Mouse (Mus musculus) bone marrow, adult 2 months (tissue): ENCODE measurements around the gene Ces1a. TPM values are rescaled to one million over a fixed set of nuclear protein-coding genes. Genes with fewer than 3 reads are reported as not detected.

Source experiments
- H3K27ac ChIP-seq: fragments of 200-500 bp; 2 replicates; pipeline ENCODE4 v1.5.1; 2012; ENCODE audit warnings: low read depth, mild to moderate bottlenecking, control low read depth, inconsistent platforms, low read length; ENCODE audit not compliant: control insufficient read depth, poor library complexity, insufficient read depth
- H3K4me1 ChIP-seq: fragments of 200-500 bp; 2 replicates; pipeline ENCODE4 v1.6.1; 2011; ENCODE audit warnings: low read length; ENCODE audit not compliant: control insufficient read depth, insufficient read depth
- H3K4me3 ChIP-seq: fragments of 200-500 bp; replicated peaks from 2 replicates; pipeline ENCODE3; 2011; ENCODE audit warnings: mild to moderate bottlenecking, low read depth, low read length, control low read depth; ENCODE audit not compliant: control insufficient read depth
- CTCF ChIP-seq: fragments of 200-500 bp; IDR thresholded peaks from 2 replicates; pipeline ENCODE4 v1.5.1; 2011; ENCODE audit warnings: low read length, control low read depth; ENCODE audit not compliant: control insufficient read depth, insufficient read depth
- POLR2A ChIP-seq: fragments of 200-500 bp; IDR thresholded peaks from 2 replicates; pipeline ENCODE4 v1.6.1; 2011; ENCODE audit warnings: low read depth, mild to moderate bottlenecking, control low read depth, low read length, borderline replicate concordance; ENCODE audit not compliant: control insufficient read depth
- WGBS: fragments of 180-500 bp; shearing (Covaris S2); methylation state at CpG from one replicate; pipeline ENCODE4 v1.1.7; 2018; 5-methylcytosine and 5-hydroxymethylcytosine counted together
- polyA plus RNA-seq: library from polyadenylated mRNA; stranded (reverse); fragments of >200 nt; gene quantifications from 2 replicates; pipeline ENCODE4 v1.2.4, GENCODE M21; 2011; ENCODE audit warnings: low replicate concordance; ENCODE audit not compliant: missing spikeins, insufficient read depth, insufficient read length

Ces1a gene
- polyA plus RNA-seq, 1 experiment = not detected

- no peak overlapping the region for H3K4me3 ChIP-seq
- H3K27ac ChIP-seq = no peak overlapping the region
- 19% methylated on average over 2 of the region's 2 CpGs for WGBS
- no peaks in the 10 kb centered on the region for H3K4me1 ChIP-seq
- TF ChIP-seq POLR2A (no peak), CTCF (peak; percentile 20; the same call in 1 of the 2 replicates)
Measured at GRCm38 (mm10) chr8:93059185-93059584, 11.2 kb upstream of the Ces1a start.

- TF ChIP-seq CTCF = no peak
- no peak for TF ChIP-seq POLR2A
- H3K4me3 ChIP-seq = no peak overlapping the region
- H3K27ac ChIP-seq = no peak overlapping the region
- H3K4me1 ChIP-seq = no peaks in the 10 kb centered on the region
- WGBS = 44% methylated on average over 2 of the region's 2 CpGs
Measured at GRCm38 (mm10) chr8:93055238-93055637, 7.2 kb upstream of the Ces1a start.

GRCm38 (mm10) chr8:93048510-93049416 is 771 bp upstream of the Ces1a start:
- Histone ChIP-seq H3K4me3 (no peak overlapping the region), H3K4me1 (no peaks in the 10 kb centered on the region), H3K27ac (no peak overlapping the region)
- TF ChIP-seq CTCF = no peak
- TF ChIP-seq POLR2A = no peak
- whole genome bisulfite sequencing = 48% methylated on average over 4 of the region's 4 CpGs

GRCm38 (mm10) chr8:93043083-93043482 is 4.9 kb downstream of the Ces1a start:
- no peaks in the 10 kb centered on the region for H3K4me1 ChIP-seq
- no peak for TF ChIP-seq CTCF
- H3K27ac ChIP-seq = no peak overlapping the region
- H3K4me3 ChIP-seq = no peak overlapping the region
- WGBS = 58% methylated on average over 1 of the region's 1 CpGs

GRCm38 (mm10) chr8:93040776-93041567 is 7.0 kb downstream of the Ces1a start:
- Histone ChIP-seq H3K4me1 (no peaks in the 10 kb centered on the region), H3K27ac (no peak overlapping the region), H3K4me3 (no peak overlapping the region)
- TF ChIP-seq CTCF (no peak), POLR2A (no peak)
- WGBS = 67% methylated on average over 4 of the region's 4 CpGs

- Histone ChIP-seq H3K27ac (no peak overlapping the region), H3K4me1 (no peaks in the 10 kb centered on the region), H3K4me3 (no peak overlapping the region)
- WGBS = 73% methylated on average over 2 of the region's 2 CpGs
- no peak for TF ChIP-seq CTCF
- TF ChIP-seq POLR2A = no peak
Measured at GRCm38 (mm10) chr8:93040256-93040655, 7.7 kb downstream of the Ces1a start.

GRCm38 (mm10) chr8:93038831-93039230 is 9.2 kb downstream of the Ces1a start:
- WGBS = 34% methylated on average over 2 of the region's 2 CpGs
- no peaks in the 10 kb centered on the region for H3K4me1 ChIP-seq
- no peak overlapping the region for H3K27ac ChIP-seq
- no peak for TF ChIP-seq CTCF
- no peak for TF ChIP-seq POLR2A
- H3K4me3 ChIP-seq = no peak overlapping the region

- no peaks in the 10 kb centered on the region for H3K4me1 ChIP-seq
- TF ChIP-seq POLR2A (no peak), CTCF (no peak)
- 9% methylated on average over 2 of the region's 2 CpGs for WGBS
- no peak overlapping the region for H3K4me3 ChIP-seq
- H3K27ac ChIP-seq = no peak overlapping the region
Measured at GRCm38 (mm10) chr8:93030664-93031063, 17.3 kb downstream of the Ces1a start.
